ENCODE assay signal across 8 mouse cellular contexts in the genomic region with DNA sequence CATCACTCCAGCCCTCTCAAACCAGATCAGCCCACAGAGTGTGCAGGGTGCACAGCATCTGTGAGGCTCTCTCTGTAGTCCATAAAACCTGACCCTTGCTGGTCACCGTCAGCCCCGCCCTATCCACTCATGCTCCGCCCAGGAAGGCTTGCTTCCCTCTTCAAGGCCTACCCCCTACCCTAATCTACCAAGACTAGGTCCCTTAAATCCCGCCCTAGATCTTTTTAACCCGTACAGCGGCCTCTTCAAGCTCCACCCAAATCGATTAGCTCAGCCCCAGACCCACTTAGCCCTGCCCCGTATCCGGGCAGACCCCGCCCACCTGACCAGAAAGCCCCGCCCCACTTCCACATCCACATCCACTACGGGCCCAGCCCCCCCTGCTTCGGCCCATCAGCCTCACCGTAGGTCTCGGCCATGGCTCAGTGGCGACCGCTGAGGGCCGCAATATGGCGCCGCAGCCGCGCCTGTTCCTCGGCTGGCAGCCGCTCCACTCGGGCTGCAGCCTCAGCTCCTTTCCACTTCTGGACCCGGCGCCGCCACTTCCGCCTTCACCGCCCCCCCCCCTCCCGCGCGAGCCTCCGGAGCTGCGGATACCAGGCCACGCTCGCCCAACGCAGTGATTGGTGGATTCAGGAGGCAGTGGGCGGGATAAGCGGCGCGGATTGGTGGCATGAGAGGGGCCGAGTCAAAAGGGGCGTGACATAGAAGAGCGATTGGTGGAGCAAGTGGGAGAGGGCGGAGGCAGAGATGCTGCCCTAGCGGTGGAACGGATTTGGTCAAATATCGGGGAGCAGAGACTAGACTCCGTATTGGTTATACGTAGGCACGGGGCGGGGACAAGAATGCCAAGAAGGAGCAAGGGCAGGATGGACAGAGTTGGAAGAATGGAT. TPM values are rescaled to one million over a fixed set of nuclear protein-coding genes. Genes with fewer than 3 reads are reported as not detected.
A peak's percentile ranks its signal among the peaks of the same experiment; 100 is the strongest.
DNase-seq lines count a peak whose midpoint lies in the region; ATAC-seq and TF ChIP-seq lines count a peak whose summit lies in the region.

A gene (minus strand): TSS at position 573 of the 893 bp plus-strand sequence.

- peaks cover 33% of the 10 kb centered on the region for H3K36me3 ChIP-seq in heart, embryonic 12.5 days
- H3K36me3 ChIP-seq in kidney, postnatal 0 days (ENCODE audit: insufficient read depth, low read length): no peaks in the 10 kb centered on the region
- peaks cover 3% of the 10 kb centered on the region; the same call in 1 of the 2 replicates for H3K36me3 ChIP-seq in liver, embryonic 11.5 days (ENCODE audit: control insufficient read depth, insufficient read depth, low read length)
- H3K36me3 ChIP-seq in stomach, embryonic 14.5 days (ENCODE audit: control insufficient read depth, insufficient read depth, low read length): peaks cover 7% of the 10 kb centered on the region

- no peaks in the 10 kb centered on the region for H3K9me3 ChIP-seq in heart, embryonic 12.5 days (replicated peaks)
- H3K9me3 ChIP-seq in kidney, postnatal 0 days (replicated peaks; ENCODE audit: low read length): no peaks in the 10 kb centered on the region
- no peaks in the 10 kb centered on the region for H3K9me3 ChIP-seq in liver, embryonic 11.5 days (ENCODE audit: control insufficient read depth, low read length)
- H3K9me3 ChIP-seq in stomach, embryonic 14.5 days (ENCODE audit: control insufficient read depth, low read depth, low read length): no peaks in the 10 kb centered on the region

- H3K4me3 ChIP-seq in heart, embryonic 12.5 days: peak within 1 kb of the TSS; percentile 63
- peak within 1 kb of the TSS; percentile 78 for H3K4me3 ChIP-seq in kidney, postnatal 0 days (replicated peaks; ENCODE audit: low read depth, low read length)
- peak within 1 kb of the TSS; percentile 73 for H3K4me3 ChIP-seq in liver, embryonic 11.5 days (ENCODE audit: low read depth, low read length)
- peak within 1 kb of the TSS; percentile 57 for H3K4me3 ChIP-seq in stomach, embryonic 14.5 days (ENCODE audit: low read depth, low read length)

- peak within 1 kb of the TSS; percentile 64 for H3K4me2 ChIP-seq in heart, embryonic 12.5 days
- peak within 1 kb of the TSS; percentile 64 for H3K4me2 ChIP-seq in kidney, postnatal 0 days (ENCODE audit: low read length)
- H3K4me2 ChIP-seq in liver, embryonic 11.5 days: peak within 1 kb of the TSS; percentile 70
- H3K4me2 ChIP-seq in stomach, embryonic 14.5 days (replicated peaks; ENCODE audit: low read depth, low read length): peak within 1 kb of the TSS; percentile 51

- TF ChIP-seq CTCF in kidney, postnatal 0 days (IDR thresholded peaks at IDR 0.05; ENCODE audit: low read depth): peak; percentile 72

- WGBS in heart, embryonic 12.5 days: under 1% methylated on average over 53 of the region's 53 CpGs
- WGBS in kidney, postnatal 0 days: under 1% methylated on average over 53 of the region's 53 CpGs
- WGBS in liver, embryonic 11.5 days: under 1% methylated on average over 53 of the region's 53 CpGs
- WGBS in stomach, embryonic 14.5 days: under 1% methylated on average over 53 of the region's 53 CpGs

- H3K4me1 ChIP-seq in heart, embryonic 12.5 days (replicated peaks): peaks cover 12% of the 10 kb centered on the region
- 0 out of 2 replicates have a peak, but pooled peaks cover 4% of the 10 kb centered on the region for H3K4me1 ChIP-seq in kidney, postnatal 0 days (replicated peaks; ENCODE audit: insufficient read depth, low read length)
- peaks cover 10% of the 10 kb centered on the region for H3K4me1 ChIP-seq in liver, embryonic 11.5 days (replicated peaks; ENCODE audit: control insufficient read depth, insufficient read depth, low read length)
- H3K4me1 ChIP-seq in stomach, embryonic 14.5 days (ENCODE audit: control insufficient read depth, insufficient read depth, low read length): no peaks in the 10 kb centered on the region

- H3K9ac ChIP-seq in heart, embryonic 12.5 days: peak within 1 kb of the TSS; percentile 57
- peak within 1 kb of the TSS; percentile 71 for H3K9ac ChIP-seq in kidney, postnatal 0 days (ENCODE audit: low read depth, low read length)
- H3K9ac ChIP-seq in liver, embryonic 11.5 days (ENCODE audit: low read depth, low read length): peak within 1 kb of the TSS; percentile 63
- H3K9ac ChIP-seq in stomach, embryonic 14.5 days (replicated peaks; ENCODE audit: low read depth, low read length): 0 out of 2 replicates have a peak within 1 kb of the TSS, but pooled peaks have one; percentile 33

- no peaks in the 10 kb centered on the region for H3K27me3 ChIP-seq in heart, embryonic 12.5 days (replicated peaks)
- no peaks in the 10 kb centered on the region for H3K27me3 ChIP-seq in kidney, postnatal 0 days (ENCODE audit: insufficient read depth, low read length)
- H3K27me3 ChIP-seq in liver, embryonic 11.5 days (replicated peaks; ENCODE audit: control insufficient read depth, insufficient read depth, low read length): no peaks in the 10 kb centered on the region
- H3K27me3 ChIP-seq in stomach, embryonic 14.5 days (ENCODE audit: control insufficient read depth, insufficient read depth, low read length): no peaks in the 10 kb centered on the region

- peak; percentile 100 for DNase-seq in CD4-positive helper T cell, adult 2 months (ENCODE audit: low read depth, low spot score)
- peak; percentile 99 for DNase-seq in brain, embryonic 18.5 days (ENCODE audit: low read depth, low spot score)
- peak; percentile 100 for DNase-seq in kidney, postnatal 0 days (ENCODE audit: low spot score)
- peak; percentile 98 for DNase-seq in liver, embryonic 11.5 days (ENCODE audit: low spot score)
- peak; percentile 100 for DNase-seq in naive thymus-derived CD4-positive, alpha-beta T cell, adult 2 months (ENCODE audit: low read depth)

- peak within 1 kb of the TSS; percentile 83 for H3K27ac ChIP-seq in heart, embryonic 12.5 days (ENCODE audit: poor library complexity, severe bottlenecking)
- peak within 1 kb of the TSS; percentile 95 for H3K27ac ChIP-seq in kidney, postnatal 0 days
- peak within 1 kb of the TSS; percentile 78 for H3K27ac ChIP-seq in liver, embryonic 11.5 days (ENCODE audit: low read depth, low read length)
- peak within 1 kb of the TSS; percentile 95 for H3K27ac ChIP-seq in stomach, embryonic 14.5 days (ENCODE audit: low read length)

- peak; percentile 93 for ATAC-seq in erythroid progenitor cell, adult 5-6 weeks (replicated peaks; ENCODE audit: low FRiP score, poor library complexity, severe bottlenecking)
- ATAC-seq in heart, embryonic 12.5 days (ENCODE audit: insufficient number of reproducible peaks, low FRiP score): peak; percentile 98
- ATAC-seq in kidney, postnatal 0 days (replicated peaks; ENCODE audit: low FRiP score, low read depth): peak; percentile 97
- ATAC-seq in liver, embryonic 11.5 days (replicated peaks; ENCODE audit: low FRiP score): peak; percentile 95
- ATAC-seq in stomach, embryonic 14.5 days (ENCODE audit: insufficient number of reproducible peaks, insufficient read depth, low FRiP score, low read depth): peak; percentile 97

RNA-seq across cellular contexts. Expression of the gene that starts here (rescaled TPM):
- 3.2 and 9.2 TPM in 2 replicates for total RNA-seq in erythroid progenitor cell, adult 5-6 weeks (2015; ENCODE audit: low replicate concordance)
- total RNA-seq in erythroid progenitor cell, adult 5-6 weeks (2017; ENCODE audit: low replicate concordance): 3.2 and 9.8 TPM in 2 replicates
- polyA plus RNA-seq in heart, embryonic 12.5 days (2016; fragmentation: Nextera tagmentation; extraction: Ambion mirVana): 51.2 and 53.5 TPM in 2 replicates
- polyA plus RNA-seq in kidney, postnatal 0 days (2015; fragmentation: Nextera tagmentation; extraction: Ambion mirVana): 74.0 and 75.0 TPM in 2 replicates
- polyA plus RNA-seq in liver, embryonic 11.5 days (2014; fragmentation: Nextera tagmentation; extraction: Ambion mirVana): 40.9 and 44.8 TPM in 2 replicates
- 68.6 and 71.1 TPM in 2 replicates for polyA plus RNA-seq in stomach, embryonic 14.5 days (2014; fragmentation: Nextera tagmentation; extraction: Ambion mirVana)

Comparison
In these comparisons a context has a peak if more than half of its experiments do, and no peak if none do; other contexts are left out.
1. Peak in every context shown above with its lines: DNase-seq, ATAC-seq, H3K4me3 ChIP-seq and H3K27ac ChIP-seq.